Mouse (Mus musculus) left cerebral cortex, adult 11 months (tissue): ENCODE measurements around the gene Abracl.

Source experiments
- DNase-seq: peaks from one replicate; pipeline ENCODE4 v3.0.0; 2022; ENCODE audit warnings: low spot score

Abracl gene

GRCm38 (mm10) chr10:18022741-18023347, at the start of gene Abracl:
Gene Abracl, minus strand, starts transcription at chr10:18023288.
- DNase-seq = peak; percentile 29

GRCm38 (mm10) chr10:18072871-18073270, 49.8 kb upstream of the Abracl start:
- no peak for DNase-seq

- DNase-seq = no peak
Measured at GRCm38 (mm10) chr10:18070616-18071015, 47.5 kb upstream of the Abracl start.

DNA sequence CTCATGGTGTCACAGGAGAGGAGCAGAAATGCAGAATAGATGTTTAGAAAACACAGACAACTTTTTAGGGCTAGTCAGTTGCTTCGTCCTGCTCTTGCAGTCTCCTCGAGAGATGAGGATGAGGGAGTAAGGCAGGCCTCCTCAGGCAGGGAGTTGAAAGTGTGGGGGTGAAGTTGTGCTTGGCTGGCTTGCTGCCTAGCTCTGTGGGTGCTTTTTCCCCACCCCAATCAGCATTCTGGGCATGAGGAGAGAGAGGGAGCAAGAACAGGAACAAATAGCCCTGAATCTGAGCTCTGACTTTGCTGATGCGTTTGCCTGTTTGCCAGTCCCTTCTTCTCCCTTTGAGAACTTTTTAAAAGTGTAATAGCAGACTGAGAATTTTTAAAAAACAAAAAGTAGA, 47.1 kb upstream of the Abracl start:
- peak; percentile 34 for DNase-seq

DNA sequence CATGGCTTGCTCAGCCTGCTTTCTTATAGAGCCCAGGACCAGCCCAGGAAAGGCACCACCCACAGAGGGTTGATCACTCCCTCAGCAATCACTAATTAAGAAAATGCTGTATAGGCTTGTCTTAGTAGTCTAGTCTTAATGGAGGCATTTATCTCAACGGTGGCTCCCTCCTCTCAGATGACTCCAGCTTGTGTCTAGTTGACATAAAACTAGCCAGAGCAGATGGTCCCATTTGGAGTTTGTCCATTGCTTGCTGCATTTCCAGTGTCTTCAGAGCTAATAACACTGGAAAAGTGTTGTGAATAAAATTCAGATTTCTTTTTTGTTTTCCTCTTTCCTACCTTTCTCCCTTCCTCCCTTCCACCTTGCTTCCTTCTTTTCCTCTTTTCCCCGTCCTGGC, 46.5 kb upstream of the Abracl start:
- DNase-seq = no peak

- DNase-seq = no peak
Measured at GRCm38 (mm10) chr10:18068880-18069279, 45.8 kb upstream of the Abracl start.

DNA sequence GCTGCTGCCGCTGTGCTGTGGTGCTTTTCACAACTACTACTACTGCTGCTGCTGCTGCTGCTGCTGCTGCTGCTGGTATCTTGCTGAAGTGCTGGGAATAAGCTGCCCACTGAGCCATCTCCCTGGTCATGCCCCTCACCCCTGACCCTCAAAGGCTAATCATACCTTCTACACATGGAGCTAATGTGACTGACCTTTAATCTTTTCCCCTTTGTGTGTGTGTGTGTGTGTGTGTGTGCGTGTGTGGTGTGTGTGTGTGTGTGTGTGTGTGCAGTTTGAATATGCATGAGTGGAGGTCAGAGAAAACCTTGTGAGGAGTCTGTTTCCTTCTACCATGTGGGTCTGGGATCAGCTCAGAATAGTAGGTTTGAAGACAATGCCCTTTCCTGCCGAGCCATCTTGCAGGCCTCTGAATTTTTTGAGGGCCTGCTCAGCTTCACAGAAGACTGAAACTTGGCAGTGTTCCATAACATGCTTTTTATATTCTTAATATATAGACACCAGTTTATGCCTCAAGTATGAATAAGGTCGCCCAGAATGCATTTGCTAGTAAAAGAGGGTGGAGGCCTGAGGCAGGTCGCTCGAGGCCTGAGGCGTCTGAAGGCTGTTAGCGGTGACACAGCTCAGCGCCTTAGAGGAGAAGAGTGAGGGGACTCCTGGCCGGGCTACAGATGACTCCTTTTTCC, 44.8 kb upstream of the Abracl start:
- DNase-seq = no peak

DNA sequence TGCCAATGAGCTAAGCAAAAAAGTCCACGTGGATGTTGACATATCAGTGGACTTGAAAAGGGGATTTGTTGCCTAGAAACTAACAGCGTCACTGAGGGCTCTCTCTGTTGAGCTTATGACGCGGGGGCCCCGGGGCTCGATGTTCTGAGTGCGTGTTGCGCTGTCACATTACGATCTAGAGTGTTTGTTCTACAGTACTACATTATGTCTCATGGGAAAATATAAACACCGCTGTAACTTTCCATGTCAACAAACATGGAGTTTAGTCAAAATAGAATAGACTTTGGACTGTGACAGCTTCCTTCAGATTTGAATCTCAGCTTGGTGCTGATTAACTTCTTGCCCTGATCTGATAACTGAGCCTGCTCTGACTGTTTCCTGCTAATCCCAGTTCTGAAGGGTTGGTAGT, 42.9 kb upstream of the Abracl start:
- DNase-seq = no peak

DNA sequence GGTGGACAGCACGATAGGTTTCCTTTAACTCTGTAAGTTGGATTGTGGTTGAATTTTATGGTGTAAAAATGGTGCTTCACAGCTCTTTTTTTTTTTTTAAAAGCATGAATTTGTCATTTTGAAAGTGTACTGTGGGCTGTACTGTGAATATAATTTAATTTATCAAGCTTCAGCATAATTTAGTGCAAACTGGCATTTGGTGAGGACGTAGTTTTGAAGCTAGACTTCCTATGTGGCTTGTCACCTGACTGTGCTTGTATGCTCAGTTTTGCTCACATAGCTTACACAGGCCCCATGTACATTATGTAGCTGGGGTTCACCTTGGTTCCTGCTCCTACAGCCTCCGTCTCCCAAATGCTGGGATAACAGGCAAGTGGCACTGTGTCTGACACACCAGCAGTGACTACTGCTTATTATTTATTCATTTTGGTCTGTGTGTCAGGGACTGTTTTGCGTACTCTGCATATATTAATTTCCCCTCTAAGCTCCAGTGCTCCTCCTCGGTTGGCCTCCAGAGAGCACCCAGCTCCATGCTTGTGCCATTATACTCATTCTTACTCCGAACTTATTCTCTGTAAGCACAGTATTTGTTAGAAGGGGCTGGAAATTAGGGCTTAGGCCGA, 41.6 kb upstream of the Abracl start:
- DNase-seq = no peak

DNA sequence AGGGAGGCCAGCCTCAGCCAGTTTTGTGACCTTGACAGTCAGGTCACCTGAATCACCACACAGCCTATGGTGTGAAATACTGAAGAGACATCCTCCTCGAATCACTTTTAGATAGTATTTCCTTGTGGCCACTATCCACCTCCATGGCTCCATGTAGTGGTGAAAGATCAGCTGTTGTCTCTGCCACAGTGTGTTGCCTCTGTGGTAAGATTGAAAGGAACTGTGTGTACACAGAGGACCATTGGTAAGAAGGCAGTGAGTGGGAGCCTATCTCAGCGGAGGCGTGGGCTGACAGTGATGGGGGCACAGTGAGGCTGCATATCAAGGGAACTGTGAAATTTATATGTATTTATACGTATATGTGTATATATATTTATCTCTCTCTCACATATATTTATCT, 38.4 kb upstream of the Abracl start:
- DNase-seq = no peak

GRCm38 (mm10) chr10:18060778-18061177, 37.7 kb upstream of the Abracl start:
- no peak for DNase-seq

GRCm38 (mm10) chr10:18059807-18060206, 36.7 kb upstream of the Abracl start:
- DNase-seq = no peak

DNA sequence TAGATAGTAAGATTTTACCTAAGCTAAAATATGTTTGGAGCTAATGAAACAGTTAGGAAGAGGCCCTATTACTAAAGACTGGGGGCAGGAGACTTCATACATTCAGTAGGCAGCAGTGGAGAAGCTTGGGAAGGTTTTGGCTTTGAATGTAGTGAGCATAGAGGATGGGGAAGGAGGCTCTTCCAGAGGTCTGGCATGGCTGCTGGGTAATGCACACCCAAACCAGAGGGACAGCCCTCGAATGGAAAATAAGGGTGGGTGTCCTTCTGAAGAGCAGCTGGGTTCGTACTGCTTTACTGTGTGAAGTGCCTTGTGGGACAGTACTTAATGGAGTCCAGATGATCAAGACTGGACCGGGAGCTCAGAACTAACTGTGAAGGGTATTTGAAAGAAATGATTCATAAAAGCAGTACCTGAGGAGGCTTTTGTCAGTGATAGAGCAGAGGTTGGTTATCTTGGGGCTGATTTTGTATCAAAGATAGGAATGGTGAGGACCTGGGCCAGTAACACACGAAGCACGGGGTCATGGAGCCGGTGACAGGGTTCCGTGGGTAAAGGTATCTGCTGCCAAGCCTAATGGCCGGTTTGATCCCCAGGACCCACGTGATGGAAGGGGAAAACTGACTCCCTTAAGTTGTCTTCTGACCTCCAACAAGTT, 35.7 kb upstream of the Abracl start:
- DNase-seq = no peak

- no peak for DNase-seq
Measured at GRCm38 (mm10) chr10:18056391-18056745, 33.3 kb upstream of the Abracl start.

DNA sequence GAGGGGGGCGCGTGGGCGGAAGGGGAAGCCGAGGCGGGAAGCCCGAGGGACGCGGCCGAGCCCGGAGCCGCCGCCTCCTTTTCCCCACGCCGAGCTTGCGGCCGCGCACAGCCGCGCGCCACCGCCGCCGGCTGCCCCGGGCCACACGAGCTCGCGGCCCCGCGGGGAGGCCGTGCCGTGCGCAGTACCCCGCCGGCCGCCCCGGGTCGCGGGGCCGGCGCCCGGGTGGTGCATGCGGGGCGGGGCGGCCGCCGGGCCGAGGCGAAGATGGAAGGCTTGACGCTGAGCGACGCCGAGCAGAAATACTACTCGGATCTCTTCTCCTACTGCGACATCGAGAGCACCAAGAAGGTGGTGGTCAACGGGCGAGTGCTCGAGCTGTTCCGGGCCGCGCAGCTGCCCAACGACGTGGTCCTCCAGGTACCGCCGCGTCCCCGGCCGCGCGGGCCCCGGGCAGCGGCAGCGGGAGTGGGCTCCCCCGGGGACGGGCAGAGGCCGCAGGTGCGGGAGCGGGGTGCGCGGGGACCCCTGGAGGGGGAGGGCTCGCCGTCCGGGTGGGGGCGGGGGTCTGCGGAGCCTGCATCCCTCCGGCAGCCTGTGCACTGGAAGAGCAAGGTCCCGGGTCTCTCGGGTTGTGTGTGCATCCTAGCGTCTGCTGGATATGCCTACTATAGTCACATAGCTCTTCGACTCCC, 32.8 kb upstream of the Abracl start, which contains the start of gene Reps1:
Reps1 (plus strand) TSS at position 166 of the 695 bp plus-strand sequence.
- DNase-seq = no peak

- peak; percentile 80 for DNase-seq
Measured at GRCm38 (mm10) chr10:18055009-18055695, 32.1 kb upstream of the Abracl start.

DNA sequence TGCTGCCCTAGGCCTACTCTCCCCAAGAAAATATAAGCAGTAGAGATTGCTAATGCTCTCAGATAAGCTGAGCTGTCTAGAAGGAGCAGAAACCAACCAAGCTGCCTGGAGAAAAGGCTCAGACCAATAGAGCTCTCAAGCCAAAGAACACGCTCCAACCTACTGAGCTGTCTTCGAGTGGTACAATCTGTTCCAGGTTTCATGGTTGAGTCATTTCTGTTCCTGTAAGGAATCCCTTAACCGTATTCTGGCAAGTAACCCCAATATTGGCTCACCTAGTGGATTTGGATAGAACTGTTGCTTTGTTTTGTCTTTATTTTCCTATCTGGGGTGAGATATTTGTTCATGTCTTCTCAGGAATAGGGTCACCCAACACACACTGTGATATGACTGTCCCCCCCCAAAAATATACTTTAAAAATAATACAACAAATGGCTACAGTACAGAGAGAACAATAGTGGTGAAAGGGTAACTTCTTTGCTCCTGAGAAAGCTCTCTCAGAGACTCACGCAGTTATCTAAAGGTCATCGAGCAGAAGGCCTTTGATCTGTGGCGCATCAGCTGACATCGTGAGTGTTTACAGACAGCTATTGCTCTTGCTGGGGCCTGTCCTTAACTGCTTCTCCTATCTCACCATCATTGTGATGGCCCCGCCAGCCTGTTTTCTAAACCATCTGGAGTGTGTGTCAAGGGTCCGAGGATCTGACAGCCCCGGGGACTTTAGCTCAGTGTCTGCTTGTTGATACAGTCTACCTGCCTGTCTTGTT, 24.5 kb upstream of the Abracl start:
- DNase-seq = no peak

GRCm38 (mm10) chr10:18046380-18046779, 23.3 kb upstream of the Abracl start:
- no peak for DNase-seq

DNA sequence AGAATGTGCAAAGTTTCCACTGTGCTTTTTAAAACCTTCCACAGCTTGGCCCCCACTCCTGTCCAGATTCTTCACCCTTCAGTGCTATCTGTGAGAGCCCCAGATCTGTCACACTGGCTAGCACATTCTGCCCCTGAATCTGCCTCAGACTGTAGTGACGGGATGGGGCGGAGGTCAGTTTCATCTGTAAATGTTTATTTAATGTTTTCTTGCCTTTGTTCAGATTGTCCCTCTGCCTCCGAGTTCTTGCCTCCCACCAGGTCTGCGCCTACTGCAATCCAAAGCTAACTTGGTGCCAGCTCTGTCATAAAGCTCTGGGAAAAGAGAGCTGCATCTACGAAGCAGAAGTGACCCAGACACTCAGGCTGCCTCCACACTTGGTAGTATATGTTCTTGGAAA, 13.8 kb upstream of the Abracl start:
- no peak for DNase-seq

GRCm38 (mm10) chr10:18034408-18034807, 11.3 kb upstream of the Abracl start:
- DNase-seq = no peak

DNA sequence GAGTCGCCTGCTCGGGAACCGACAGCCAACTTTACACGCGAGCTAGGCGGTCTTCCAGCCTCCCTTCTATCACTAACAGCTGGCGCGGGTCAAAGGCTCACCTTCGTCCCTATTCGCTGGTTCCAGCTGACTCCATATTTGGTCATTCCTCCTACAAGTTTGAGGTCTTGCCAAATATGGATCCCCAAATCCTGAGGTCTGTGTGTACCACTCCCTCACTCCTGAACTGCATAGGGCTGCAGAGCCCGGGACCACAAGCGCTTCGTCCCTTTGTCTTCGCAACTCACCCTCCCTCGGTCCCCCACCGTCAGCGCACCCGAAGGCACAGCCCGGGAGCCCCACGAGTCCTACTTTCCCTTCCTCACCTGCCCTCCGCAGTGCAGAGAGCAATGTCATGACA, 776 bp downstream of the Abracl start:
- DNase-seq = peak; percentile 18
